Mouse (Mus musculus) hindbrain, embryonic 15.5 days (tissue): ENCODE results near the gene Tmbim7. TPM values are rescaled to one million over a fixed set of nuclear protein-coding genes. Genes with fewer than 3 reads are reported as not detected.
A peak's percentile ranks its signal among the peaks of the same experiment; 100 is the strongest.
"Not testable (repeated sequence)": the region's sequence is repeated elsewhere in the genome, so short reads cannot be mapped to it uniquely, and the experiment has no call there.

Experiments
- ATAC-seq: fragments of 200-750 bp; cut with Nextera tagmentation; 2 replicates; pipeline ENCODE4 v1.8.0; 2017; ENCODE audit warnings: low read depth, moderate number of reproducible peaks, moderate TSS enrichment; ENCODE audit not compliant: low FRiP score
- H3K27ac ChIP-seq: fragments of 300-500 bp; sonication (generic); replicated peaks from 2 replicates; pipeline ENCODE4 v1.5.1; 2015; ENCODE audit warnings: mild to moderate bottlenecking, inconsistent platforms
- H3K27me3 ChIP-seq: fragments of 300-500 bp; sonication (generic); 2 replicates; pipeline ENCODE4 v1.6.1; 2015; ENCODE audit warnings: control low read depth, inconsistent platforms
- H3K36me3 ChIP-seq: fragments of 300-500 bp; sonication (generic); 2 replicates; pipeline ENCODE4 v1.6.1; 2015; ENCODE audit warnings: control low read depth, inconsistent platforms
- H3K4me1 ChIP-seq: fragments of 300-500 bp; sonication (generic); replicated peaks from 2 replicates; pipeline ENCODE4 v1.6.1; 2015; ENCODE audit warnings: control low read depth, inconsistent platforms
- H3K4me2 ChIP-seq: fragments of 300-500 bp; sonication (generic); 2 replicates; pipeline ENCODE4 v1.6.1; 2015; ENCODE audit warnings: moderate library complexity, mild to moderate bottlenecking, inconsistent platforms
- H3K4me3 ChIP-seq: fragments of 300-500 bp; sonication (generic); 2 replicates; pipeline ENCODE4 v1.5.1; 2015; ENCODE audit warnings: mild to moderate bottlenecking, inconsistent platforms
- H3K9ac ChIP-seq: fragments of 300-500 bp; sonication (generic); 2 replicates; pipeline ENCODE4 v1.6.1; 2015; ENCODE audit warnings: inconsistent platforms
- H3K9me3 ChIP-seq: fragments of 300-500 bp; sonication (generic); 2 replicates; pipeline ENCODE4 v1.6.1; 2016; ENCODE audit warnings: control low read depth, inconsistent platforms
- WGBS: fragments of 180-500 bp; shearing (Covaris S2); methylation state at CpG from one replicate; pipeline ENCODE4 v1.1.7; 2015; 5-methylcytosine and 5-hydroxymethylcytosine counted together
- polyA plus RNA-seq: library from polyadenylated mRNA; unstranded; fragments of >200 nt; fragmentation: Nextera tagmentation; extraction: Ambion mirVana; gene quantifications from 2 replicates; pipeline ENCODE4 v1.2.1, GENCODE M21; 2015

Gene Tmbim7
- polyA plus RNA-seq, 1 experiment from 2014 or later = not detected

GRCm38 (mm10) chr5:3646539-3646938 is 4.4 kb upstream of the Tmbim7 start:
- peaks cover 19% of the 10 kb centered on the region for H3K4me1 ChIP-seq
- peak overlapping the region; percentile 86 for H3K9ac ChIP-seq
- no peaks in the 10 kb centered on the region for H3K9me3 ChIP-seq
- peak overlapping the region; percentile 98 for H3K4me3 ChIP-seq
- H3K4me2 ChIP-seq = peak overlapping the region; percentile 64
- H3K27ac ChIP-seq = 0 out of 2 replicates have a peak overlapping the region, but pooled peaks have one; percentile 90
- peaks cover 20% of the 10 kb centered on the region for H3K36me3 ChIP-seq
- no peak for ATAC-seq
- no peaks in the 10 kb centered on the region for H3K27me3 ChIP-seq
- WGBS = 27% methylated on average over 6 of the region's 6 CpGs

- H3K9ac ChIP-seq = peak overlapping the region; percentile 86
- H3K36me3 ChIP-seq = peaks cover 14% of the 10 kb centered on the region
- peak; percentile 81 for ATAC-seq
- no peaks in the 10 kb centered on the region for H3K9me3 ChIP-seq
- H3K27ac ChIP-seq = peak overlapping the region; percentile 90
- H3K4me1 ChIP-seq = peaks cover 19% of the 10 kb centered on the region
- peak overlapping the region; percentile 98 for H3K4me3 ChIP-seq
- under 1% methylated on average over 58 of the region's 60 CpGs for WGBS
- no peaks in the 10 kb centered on the region for H3K27me3 ChIP-seq
- H3K4me2 ChIP-seq = peak overlapping the region; percentile 64
Observed at GRCm38 (mm10) chr5:3646991-3647707, 3.8 kb upstream of the Tmbim7 start.

- Histone ChIP-seq H3K4me1 (peaks cover 19% of the 10 kb centered on the region), H3K36me3 (peaks cover 12% of the 10 kb centered on the region), H3K4me3 (peak overlapping the region; percentile 98), H3K9me3 (no peaks in the 10 kb centered on the region), H3K27ac (peak overlapping the region; percentile 90), H3K4me2 (peak overlapping the region; percentile 64), H3K27me3 (no peaks in the 10 kb centered on the region), H3K9ac (peak overlapping the region; percentile 86)
- 0% methylated on average over 34 of the region's 46 CpGs for WGBS
- ATAC-seq = peak; percentile 95
Observed at GRCm38 (mm10) chr5:3647708-3648121, 3.3 kb upstream of the Tmbim7 start.

GRCm38 (mm10) chr5:3648206-3648848 is 2.7 kb upstream of the Tmbim7 start:
- Histone ChIP-seq H3K27me3 (no peaks in the 10 kb centered on the region), H3K4me3 (0 out of 2 replicates have a peak overlapping the region, but pooled peaks have one; percentile 7), H3K4me2 (peak overlapping the region; percentile 64), H3K9me3 (no peaks in the 10 kb centered on the region), H3K4me1 (peaks cover 19% of the 10 kb centered on the region), H3K36me3 (peaks cover 9% of the 10 kb centered on the region), H3K27ac (no peak overlapping the region), H3K9ac (no peak overlapping the region)
- ATAC-seq = peak; percentile 16; the same call in 1 of the 2 replicates
- 55% methylated on average over 4 of the region's 4 CpGs for WGBS

- 80% methylated on average over 4 of the region's 4 CpGs for WGBS
- peaks cover 6% of the 10 kb centered on the region for H3K36me3 ChIP-seq
Observed at GRCm38 (mm10) chr5:3648849-3649210, 2.2 kb upstream of the Tmbim7 start.

GRCm38 (mm10) chr5:3651621-3652020 is 640 bp downstream of the Tmbim7 start:
- no peak overlapping the region for H3K9ac ChIP-seq
- no peak overlapping the region for H3K27ac ChIP-seq
- no peaks in the 10 kb centered on the region for H3K36me3 ChIP-seq
- no peak overlapping the region for H3K4me2 ChIP-seq
- no peaks in the 10 kb centered on the region for H3K9me3 ChIP-seq
- H3K4me3 ChIP-seq = no peak overlapping the region
- peaks cover 5% of the 10 kb centered on the region for H3K4me1 ChIP-seq
- no peak for ATAC-seq
- 92% methylated on average over 5 of the region's 5 CpGs for WGBS
- H3K27me3 ChIP-seq = no peaks in the 10 kb centered on the region

More at GRCm38 (mm10) chr5:3648849-3649210, 2.2 kb upstream of the Tmbim7 start:
- Histone ChIP-seq H3K9me3 (no peaks in the 10 kb centered on the region), H3K4me3 (no peak overlapping the region), H3K27ac (no peak overlapping the region), H3K4me1 (peaks cover 19% of the 10 kb centered on the region), H3K27me3 (no peaks in the 10 kb centered on the region), H3K9ac (no peak overlapping the region), H3K4me2 (no peak overlapping the region)
- no peak for ATAC-seq

GRCm38 (mm10) chr5:3652903-3653575 is 2.1 kb downstream of the Tmbim7 start:
- not testable (repeated sequence) for H3K27ac ChIP-seq
- WGBS = 93% methylated on average over 19 of the region's 25 CpGs

GRCm38 (mm10) chr5:3653801-3654200 is 2.8 kb downstream of the Tmbim7 start:
- no peak overlapping the region for H3K9ac ChIP-seq
- 93% methylated on average over 4 of the region's 4 CpGs for WGBS
- H3K4me2 ChIP-seq = no peak overlapping the region

More at GRCm38 (mm10) chr5:3652903-3653575, 2.1 kb downstream of the Tmbim7 start:
- ATAC-seq, H3K27me3 ChIP-seq, H3K36me3 ChIP-seq, H3K9ac ChIP-seq, H3K4me3 ChIP-seq, H3K4me2 ChIP-seq, H3K9me3 ChIP-seq, H3K4me1 ChIP-seq: not testable (repeated sequence)

GRCm38 (mm10) chr5:3657085-3657484 is 6.1 kb downstream of the Tmbim7 start, which contains the start of gene Gatad1:
TSS of gene Gatad1 (minus strand) at chr5:3657185.
- Histone ChIP-seq H3K4me1 (no peaks in the 10 kb centered on the region), H3K27ac (no peak within 1 kb of the TSS), H3K27me3 (no peaks in the 10 kb centered on the region), H3K36me3 (no peaks in the 10 kb centered on the region), H3K4me3 (no peak within 1 kb of the TSS), H3K4me2 (no peak within 1 kb of the TSS), H3K9me3 (no peaks in the 10 kb centered on the region), H3K9ac (no peak within 1 kb of the TSS)
- WGBS = 81% methylated on average over 5 of the region's 5 CpGs
- ATAC-seq = no peak

More at GRCm38 (mm10) chr5:3653801-3654200, 2.8 kb downstream of the Tmbim7 start:
- no peak for ATAC-seq
- H3K4me1 ChIP-seq = no peaks in the 10 kb centered on the region
- H3K9me3 ChIP-seq = no peaks in the 10 kb centered on the region
- no peak overlapping the region for H3K27ac ChIP-seq
- no peaks in the 10 kb centered on the region for H3K36me3 ChIP-seq
- no peak overlapping the region for H3K4me3 ChIP-seq
- no peaks in the 10 kb centered on the region for H3K27me3 ChIP-seq

GRCm38 (mm10) chr5:3665225-3665624 is 14.2 kb downstream of the Tmbim7 start:
- no peaks in the 10 kb centered on the region for H3K9me3 ChIP-seq
- no peak overlapping the region for H3K27ac ChIP-seq
- 98% methylated on average over 2 of the region's 2 CpGs for WGBS
- H3K36me3 ChIP-seq = no peaks in the 10 kb centered on the region
- no peak overlapping the region for H3K4me2 ChIP-seq
- H3K4me1 ChIP-seq = no peaks in the 10 kb centered on the region
- no peak for ATAC-seq
- no peaks in the 10 kb centered on the region for H3K27me3 ChIP-seq
- H3K4me3 ChIP-seq = no peak overlapping the region
- H3K9ac ChIP-seq = no peak overlapping the region

GRCm38 (mm10) chr5:3666585-3666984 is 15.6 kb downstream of the Tmbim7 start:
- no peak overlapping the region for H3K4me3 ChIP-seq
- H3K27me3 ChIP-seq = no peaks in the 10 kb centered on the region
- 90% methylated on average over 12 of the region's 12 CpGs for WGBS
- H3K4me2 ChIP-seq = no peak overlapping the region
- H3K36me3 ChIP-seq = no peaks in the 10 kb centered on the region
- H3K4me1 ChIP-seq = no peaks in the 10 kb centered on the region
- no peaks in the 10 kb centered on the region for H3K9me3 ChIP-seq
- no peak for ATAC-seq
- no peak overlapping the region for H3K27ac ChIP-seq
- H3K9ac ChIP-seq = no peak overlapping the region
